11 mouse cellular contexts compared by ENCODE assay signal in genomic region chr7:110702414-110702783, GRCm38 (mm10).
DNase-seq lines count a peak whose midpoint lies in the region; ATAC-seq and TF ChIP-seq lines count a peak whose summit lies in the region.
"Had no signal": no experiment of that assay in that cellular context is flagged by ENCODE, and none has a peak within 500 bp of the region (broad histone marks: within the 10 kb centered on the region; RNA-seq: fewer than 3 reads in every experiment).

No protein-coding gene starts in this region.

- H3K4me2 ChIP-seq in forebrain, postnatal 0 days (ENCODE audit: low read depth) = no peak overlapping the region
- H3K4me2 ChIP-seq: liver, embryonic 13.5 days had no signal

- no peak overlapping the region for H3K4me3 ChIP-seq in lung, adult 2 months (replicated peaks; ENCODE audit: extremely low read depth, low read depth, low read length)
- no peak overlapping the region for H3K4me3 ChIP-seq in embryonic fibroblast, embryonic 13.5 days (ENCODE audit: insufficient read depth, low read length)
- no peak overlapping the region for H3K4me3 ChIP-seq in layer of hippocampus, adult 2 months
- no peak overlapping the region for H3K4me3 ChIP-seq in forebrain, postnatal 0 days (ENCODE audit: low read depth, low read length)
- H3K4me3 ChIP-seq: liver, embryonic 13.5 days had no signal

- H3K4me1 ChIP-seq in lung, adult 2 months (ENCODE audit: control insufficient read depth, insufficient read depth, low read length) = peaks cover 7% of the 10 kb centered on the region
- H3K4me1 ChIP-seq in embryonic fibroblast, embryonic 13.5 days (ENCODE audit: control insufficient read depth, insufficient read depth, low read length) = peaks cover 27% of the 10 kb centered on the region
- H3K4me1 ChIP-seq in forebrain, postnatal 0 days (ENCODE audit: insufficient read depth) = no peaks in the 10 kb centered on the region
- H3K4me1 ChIP-seq: liver, embryonic 13.5 days had no signal

- H3K9me3 ChIP-seq in forebrain, postnatal 0 days (ENCODE audit: low read length) = no peaks in the 10 kb centered on the region
- H3K9me3 ChIP-seq: liver, embryonic 13.5 days had no signal

- H3K9ac ChIP-seq in forebrain, postnatal 0 days = no peak overlapping the region
- H3K9ac ChIP-seq: liver, embryonic 13.5 days had no signal

- DNase-seq in lung, adult 18-20 months = peak; percentile 37 to 53
- DNase-seq in lung, adult 2 months = no peak
- DNase-seq in left cerebral cortex, adult 18-20 months (ENCODE audit: low spot score in 2 of 2) = peak; percentile 46 to 55
- DNase-seq in right cerebral cortex, adult 2 months (ENCODE audit: low spot score in 2 of 2) = peak; percentile 36 to 44
- no peak for DNase-seq in layer of hippocampus, adult 2 months (ENCODE audit: low spot score in 2 of 2)
- no peak for DNase-seq in forebrain, postnatal 0 days
- DNase-seq: cerebellum, adult 8-10 months; kidney, adult 8-10 months; liver, embryonic 13.5 days had no signal

- 29% methylated on average over 6 of the region's 6 CpGs for WGBS in lung, adult 2 months
- 62% methylated on average over 6 of the region's 6 CpGs for WGBS in forebrain, postnatal 0 days

- H3K27me3 ChIP-seq in forebrain, postnatal 0 days (ENCODE audit: insufficient read depth, low read length) = no peaks in the 10 kb centered on the region
- H3K27me3 ChIP-seq: liver, embryonic 13.5 days had no signal

- ATAC-seq in forebrain, postnatal 0 days = no peak

- TF ChIP-seq POLR2A in lung, adult 2 months (IDR thresholded peaks at IDR 0.05; ENCODE audit: borderline replicate concordance, extremely low read depth, low read depth, low read length) = no peak
- no peak for TF ChIP-seq POLR2A in embryonic fibroblast, embryonic 13.5 days (IDR thresholded peaks at IDR 0.05; ENCODE audit: low read depth, low read length)

- H3K36me3 ChIP-seq in forebrain, postnatal 0 days (ENCODE audit: insufficient read depth) = no peaks in the 10 kb centered on the region
- H3K36me3 ChIP-seq: liver, embryonic 13.5 days had no signal

- H3K27ac ChIP-seq in embryonic fibroblast, embryonic 13.5 days (ENCODE audit: insufficient read depth, low read length) = peak overlapping the region; percentile 90
- H3K27ac ChIP-seq in layer of hippocampus, adult 2 months = no peak overlapping the region
- no peak overlapping the region for H3K27ac ChIP-seq in forebrain, postnatal 0 days (ENCODE audit: low read depth, low read length)
- H3K27ac ChIP-seq: liver, embryonic 13.5 days; stomach, postnatal 0 days had no signal

- TF ChIP-seq CTCF in lung, adult 2 months (IDR thresholded peaks at IDR 0.05; ENCODE audit: insufficient read depth, low read length) = no peak
- no peak for TF ChIP-seq CTCF in embryonic fibroblast, embryonic 13.5 days (IDR thresholded peaks at IDR 0.05; ENCODE audit: borderline replicate concordance, insufficient read depth, low read length)
- TF ChIP-seq CTCF in layer of hippocampus, adult 2 months (conservative IDR thresholded peaks at IDR 0.05) = no peak
- TF ChIP-seq CTCF in forebrain, postnatal 0 days (IDR thresholded peaks at IDR 0.05; ENCODE audit: low read depth) = no peak

Comparison
In these comparisons a context has a peak if more than half of its experiments do, and no peak if none do; other contexts are left out.
1. DNase-seq: peak in lung, adult 18-20 months (2 of 2), left cerebral cortex, adult 18-20 months (2 of 2) and right cerebral cortex, adult 2 months (2 of 2); none in lung, adult 2 months (single experiment), layer of hippocampus, adult 2 months (0 of 2) and forebrain, postnatal 0 days (single experiment).